Mouse (Mus musculus) testis, adult 2 months (tissue): ENCODE results near the gene Tpm1.

Source experiments
- CTCF ChIP-seq: fragments of 200-500 bp; IDR thresholded peaks from 2 replicates; pipeline ENCODE4 v1.5.1; 2012; ENCODE audit warnings: low read depth, mild to moderate bottlenecking, inconsistent platforms, low read length, moderate library complexity; ENCODE audit not compliant: control insufficient read depth, insufficient read depth, insufficient replicate concordance
- POLR2A ChIP-seq: fragments of 200-500 bp; IDR thresholded peaks from 2 replicates; pipeline ENCODE4 v1.6.1; 2012; ENCODE audit warnings: low read depth, mild to moderate bottlenecking, inconsistent platforms, low read length, moderate library complexity; ENCODE audit not compliant: control insufficient read depth

DNA sequence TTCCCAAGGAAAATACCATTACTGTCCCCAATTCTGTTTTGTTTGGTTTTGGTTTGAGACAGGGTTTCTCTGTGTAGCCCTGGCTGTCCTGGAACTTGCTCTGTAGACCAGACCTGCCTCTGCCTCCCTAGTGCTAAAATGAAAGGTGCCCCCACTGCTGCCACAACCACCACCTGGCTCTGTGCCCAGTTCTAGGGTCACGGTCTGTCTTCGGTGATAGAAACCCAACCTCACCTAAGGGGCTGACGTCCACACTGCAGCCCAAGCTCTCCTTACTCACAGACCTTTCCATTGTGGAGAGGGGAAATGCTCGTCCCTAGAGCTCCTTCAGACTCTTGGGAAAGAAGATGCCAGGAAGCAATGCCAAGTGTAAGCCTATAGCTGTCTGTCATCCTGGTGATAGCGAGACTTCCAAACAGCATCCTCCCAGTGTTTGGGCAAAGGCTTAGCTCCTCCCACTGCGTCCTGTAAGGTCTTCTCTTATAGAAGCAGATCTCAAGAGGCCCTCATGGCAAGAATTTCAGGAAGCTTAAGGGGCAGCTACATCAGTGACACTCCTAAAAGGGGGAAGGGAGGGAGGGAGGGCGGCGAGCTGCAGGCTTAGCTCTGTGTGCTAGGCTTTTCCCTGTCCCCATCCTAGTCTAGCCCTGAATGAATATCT, 57.3 kb downstream of the Tpm1 start:
- TF ChIP-seq CTCF = no peak
- no peak for TF ChIP-seq POLR2A
